Mouse (Mus musculus) lung, embryonic 15.5 days (tissue): ENCODE data around the gene Gab3. TPM values are rescaled to one million over a fixed set of nuclear protein-coding genes. Genes with fewer than 3 reads are reported as not detected.
A peak's percentile ranks its signal among the peaks of the same experiment; 100 is the strongest.
"Not testable (repeated sequence)": the region's sequence is repeated elsewhere in the genome, so short reads cannot be mapped to it uniquely, and the experiment has no call there.

Experiments
- ATAC-seq: fragments of 200-750 bp; cut with Nextera tagmentation; 2 replicates; pipeline ENCODE4 v1.8.0; 2017; ENCODE audit warnings: moderate number of reproducible peaks, borderline replicate concordance; ENCODE audit not compliant: low FRiP score, low TSS enrichment; ENCODE audit errors: extremely low read depth
- H3K27ac ChIP-seq: fragments of 300-500 bp; sonication (generic); 2 replicates; pipeline ENCODE4 v1.5.1; 2015; ENCODE audit warnings: moderate library complexity, mild to moderate bottlenecking, inconsistent platforms
- H3K27me3 ChIP-seq: fragments of 300-500 bp; sonication (generic); 2 replicates; pipeline ENCODE4 v1.6.1; 2015; ENCODE audit warnings: inconsistent platforms
- H3K36me3 ChIP-seq: fragments of 300-500 bp; sonication (generic); 2 replicates; pipeline ENCODE4 v1.6.1; 2015; ENCODE audit warnings: inconsistent platforms
- H3K4me1 ChIP-seq: fragments of 300-500 bp; sonication (generic); 2 replicates; pipeline ENCODE4 v1.6.1; 2015; ENCODE audit warnings: inconsistent platforms
- H3K4me2 ChIP-seq: fragments of 300-500 bp; sonication (generic); 2 replicates; pipeline ENCODE4 v1.6.1; 2015; ENCODE audit warnings: inconsistent platforms, mild to moderate bottlenecking, moderate library complexity
- H3K4me3 ChIP-seq: fragments of 300-500 bp; sonication (generic); 2 replicates; pipeline ENCODE4 v1.5.1; 2015; ENCODE audit warnings: mild to moderate bottlenecking, inconsistent platforms
- H3K9ac ChIP-seq: fragments of 300-500 bp; sonication (generic); 2 replicates; pipeline ENCODE4 v1.6.1; 2015; ENCODE audit warnings: inconsistent platforms
- H3K9me3 ChIP-seq: fragments of 300-500 bp; sonication (generic); 2 replicates; pipeline ENCODE4 v1.6.1; 2016; ENCODE audit warnings: inconsistent platforms
- WGBS: fragments of 180-500 bp; shearing (Covaris S2); methylation state at CpG from one replicate; pipeline ENCODE4 v1.1.7; 2015; 5-methylcytosine and 5-hydroxymethylcytosine counted together
- polyA plus RNA-seq: library from polyadenylated mRNA; unstranded; fragments of >200 nt; fragmentation: Nextera tagmentation; extraction: Ambion mirVana; gene quantifications from 2 replicates; pipeline ENCODE4 v1.2.1, GENCODE M21; 2015

The Gab3 gene
- polyA plus RNA-seq, 1 experiment from 2014 or later = 8.5 TPM

GRCm38 (mm10) chrX:75095369-75096162 lies 10.3 kb upstream of the Gab3 start, which contains the start of gene Dkc1:
Gene Dkc1 (plus strand): TSS chrX:75095854.
- whole genome bisulfite sequencing = 15% methylated on average over 29 of the region's 29 CpGs

GRCm38 (mm10) chrX:75085654-75086053 lies 396 bp upstream of the Gab3 start:
- WGBS = 29% methylated on average over 1 of the region's 1 CpGs
- H3K4me2 ChIP-seq = no peak overlapping the region
- H3K9ac ChIP-seq = no peak overlapping the region
- no peaks in the 10 kb centered on the region for H3K27me3 ChIP-seq
- ATAC-seq = no peak
- no peaks in the 10 kb centered on the region for H3K36me3 ChIP-seq
- no peak overlapping the region for H3K4me3 ChIP-seq
- H3K27ac ChIP-seq = no peak overlapping the region
- no peaks in the 10 kb centered on the region for H3K9me3 ChIP-seq
- no peaks in the 10 kb centered on the region for H3K4me1 ChIP-seq

More at GRCm38 (mm10) chrX:75095369-75096162, 10.3 kb upstream of the Gab3 start, which contains the start of gene Dkc1:
- H3K4me3 ChIP-seq = peak within 1 kb of the TSS; percentile 62
- H3K27ac ChIP-seq = peak within 1 kb of the TSS; percentile 82
- H3K4me1 ChIP-seq = no peaks in the 10 kb centered on the region
- H3K4me2 ChIP-seq = peak within 1 kb of the TSS; percentile 57
- H3K9ac ChIP-seq = peak within 1 kb of the TSS; percentile 58
- ATAC-seq = peak; percentile 99
- H3K27me3 ChIP-seq = no peaks in the 10 kb centered on the region
- H3K36me3 ChIP-seq = 0 out of 2 replicates have a peak, but pooled peaks cover 3% of the 10 kb centered on the region
- H3K9me3 ChIP-seq = no peaks in the 10 kb centered on the region

GRCm38 (mm10) chrX:75083982-75084773 lies 1.1 kb downstream of the Gab3 start:
- H3K4me3 ChIP-seq = peak overlapping the region; percentile 52
- peak overlapping the region; percentile 69 for H3K27ac ChIP-seq
- H3K9me3 ChIP-seq = no peaks in the 10 kb centered on the region
- H3K36me3 ChIP-seq = no peaks in the 10 kb centered on the region
- ATAC-seq = peak; percentile 84
- H3K4me2 ChIP-seq = peak overlapping the region; percentile 59
- H3K27me3 ChIP-seq = no peaks in the 10 kb centered on the region
- 24% methylated on average over 20 of the region's 26 CpGs for WGBS
- no peaks in the 10 kb centered on the region for H3K4me1 ChIP-seq
- H3K9ac ChIP-seq = peak overlapping the region; percentile 48

GRCm38 (mm10) chrX:75082351-75082750 lies 2.9 kb downstream of the Gab3 start:
- Histone ChIP-seq H3K36me3 (no peaks in the 10 kb centered on the region), H3K4me3 (no peak overlapping the region), H3K4me2 (no peak overlapping the region), H3K27ac (no peak overlapping the region), H3K9ac (no peak overlapping the region), H3K9me3 (no peaks in the 10 kb centered on the region), H3K4me1 (no peaks in the 10 kb centered on the region), H3K27me3 (no peaks in the 10 kb centered on the region)
- ATAC-seq = no peak
- WGBS = 44% methylated on average over 2 of the region's 2 CpGs

- H3K9me3 ChIP-seq = no peaks in the 10 kb centered on the region
- no peak overlapping the region for H3K27ac ChIP-seq
- H3K9ac ChIP-seq = no peak overlapping the region
- no peak overlapping the region for H3K4me2 ChIP-seq
- H3K4me3 ChIP-seq = no peak overlapping the region
- 65% methylated on average over 2 of the region's 2 CpGs for WGBS
- H3K27me3 ChIP-seq = no peaks in the 10 kb centered on the region
- H3K4me1 ChIP-seq = no peaks in the 10 kb centered on the region
- no peaks in the 10 kb centered on the region for H3K36me3 ChIP-seq
- ATAC-seq = no peak
These were observed 29.0 kb downstream of the Gab3 start for GRCm38 (mm10) chrX:75056120-75056775.

- Histone ChIP-seq H3K27me3 (no peaks in the 10 kb centered on the region), H3K9me3 (no peaks in the 10 kb centered on the region), H3K36me3 (no peaks in the 10 kb centered on the region), H3K27ac (peak overlapping the region; percentile 61), H3K4me1 (no peaks in the 10 kb centered on the region), H3K9ac (no peak overlapping the region), H3K4me2 (peak overlapping the region; percentile 24; the same call in 1 of the 2 replicates), H3K4me3 (0 out of 2 replicates have a peak overlapping the region, but pooled peaks have one; percentile 0)
- WGBS = 29% methylated on average over 3 of the region's 3 CpGs
- ATAC-seq = no peak
These were observed 38.2 kb downstream of the Gab3 start for GRCm38 (mm10) chrX:75046921-75047635.

- Histone ChIP-seq H3K9ac (no peak overlapping the region), H3K36me3 (no peaks in the 10 kb centered on the region), H3K27me3 (no peaks in the 10 kb centered on the region), H3K4me3 (no peak overlapping the region), H3K27ac (0 out of 2 replicates have a peak overlapping the region, but pooled peaks have one; percentile 47), H3K4me1 (no peaks in the 10 kb centered on the region), H3K9me3 (no peaks in the 10 kb centered on the region), H3K4me2 (no peak overlapping the region)
- no peak for ATAC-seq
- WGBS = 64% methylated on average over 1 of the region's 1 CpGs
These were observed 39.3 kb downstream of the Gab3 start for GRCm38 (mm10) chrX:75045931-75046330.

- WGBS = 49% methylated on average over 4 of the region's 4 CpGs
- H3K4me2 ChIP-seq = no peak overlapping the region
- peak overlapping the region; percentile 24; the same call in 1 of the 2 replicates for H3K27ac ChIP-seq
- ATAC-seq = no peak
- H3K9ac ChIP-seq = no peak overlapping the region
- no peaks in the 10 kb centered on the region for H3K9me3 ChIP-seq
- no peaks in the 10 kb centered on the region for H3K27me3 ChIP-seq
- H3K4me3 ChIP-seq = no peak overlapping the region
- H3K36me3 ChIP-seq = no peaks in the 10 kb centered on the region
- H3K4me1 ChIP-seq = no peaks in the 10 kb centered on the region
These were observed 40.7 kb downstream of the Gab3 start for GRCm38 (mm10) chrX:75044595-75044994.

- Histone ChIP-seq H3K27me3 (no peaks in the 10 kb centered on the region), H3K36me3 (no peaks in the 10 kb centered on the region)
These were observed 48.6 kb downstream of the Gab3 start for GRCm38 (mm10) chrX:75036626-75037025.

GRCm38 (mm10) chrX:75035162-75035561 lies 50.1 kb downstream of the Gab3 start:
- H3K4me1 ChIP-seq = no peaks in the 10 kb centered on the region
- H3K4me3 ChIP-seq = no peak overlapping the region
- WGBS = 74% methylated on average over 2 of the region's 2 CpGs
- no peak overlapping the region for H3K4me2 ChIP-seq
- H3K27ac ChIP-seq = no peak overlapping the region
- H3K9ac ChIP-seq = no peak overlapping the region
- no peaks in the 10 kb centered on the region for H3K9me3 ChIP-seq
- no peaks in the 10 kb centered on the region for H3K27me3 ChIP-seq
- no peak for ATAC-seq
- no peaks in the 10 kb centered on the region for H3K36me3 ChIP-seq

More at GRCm38 (mm10) chrX:75036626-75037025, 48.6 kb downstream of the Gab3 start:
- Histone ChIP-seq H3K9ac (no peak overlapping the region), H3K4me1 (no peaks in the 10 kb centered on the region), H3K9me3 (no peaks in the 10 kb centered on the region), H3K27ac (no peak overlapping the region), H3K4me3 (no peak overlapping the region), H3K4me2 (no peak overlapping the region)
- no peak for ATAC-seq

GRCm38 (mm10) chrX:75034054-75034453 lies 51.2 kb downstream of the Gab3 start:
- 60% methylated on average over 1 of the region's 1 CpGs for whole genome bisulfite sequencing
- H3K27me3 ChIP-seq = not testable (repeated sequence)

More at GRCm38 (mm10) chrX:75034054-75034453, 51.2 kb downstream of the Gab3 start:
- not testable (repeated sequence) for H3K27ac ChIP-seq, H3K4me3 ChIP-seq, H3K4me2 ChIP-seq, ATAC-seq, H3K9ac ChIP-seq, H3K36me3 ChIP-seq, H3K4me1 ChIP-seq, H3K9me3 ChIP-seq
